Mouse (Mus musculus) lung, postnatal 0 days (tissue): ENCODE results near the gene Xrcc4. TPM values are rescaled to one million over a fixed set of nuclear protein-coding genes. Genes with fewer than 3 reads are reported as not detected.
A peak's percentile ranks its signal among the peaks of the same experiment; 100 is the strongest.

ENCODE experiments used
- ATAC-seq: fragments of 200-750 bp; cut with Nextera tagmentation; 2 replicates; pipeline ENCODE4 v1.8.0; 2017; ENCODE audit warnings: moderate library complexity
- DNase-seq: peaks from one replicate; pipeline ENCODE4 v3.0.0-alpha.2; 2016; ENCODE audit warnings: low spot score
- H3K27ac ChIP-seq: fragments of 300-500 bp; sonication (generic); 2 replicates; pipeline ENCODE4 v1.5.1; 2014; ENCODE audit warnings: antibody characterized with exemption, mild to moderate bottlenecking, low read length, mixed read lengths
- H3K27me3 ChIP-seq: fragments of 300-500 bp; sonication (generic); replicated peaks from 2 replicates; pipeline ENCODE4 v1.6.1; 2014; ENCODE audit warnings: low read length, mixed read lengths; ENCODE audit not compliant: insufficient read depth
- H3K36me3 ChIP-seq: fragments of 300-500 bp; sonication (generic); 2 replicates; pipeline ENCODE4 v1.6.1; 2014; ENCODE audit warnings: low read length, mixed read lengths; ENCODE audit not compliant: insufficient read depth
- H3K4me1 ChIP-seq: fragments of 300-500 bp; sonication (generic); 2 replicates; pipeline ENCODE4 v1.6.1; 2014; ENCODE audit warnings: antibody characterized with exemption, low read depth, low read length, mixed read lengths; ENCODE audit not compliant: insufficient read depth
- H3K4me2 ChIP-seq: fragments of 300-500 bp; sonication (generic); replicated peaks from 2 replicates; pipeline ENCODE4 v1.6.1; 2014; ENCODE audit warnings: low read depth, mild to moderate bottlenecking, low read length, moderate library complexity, mixed read lengths
- H3K4me3 ChIP-seq: fragments of 300-500 bp; sonication (generic); 2 replicates; pipeline ENCODE4 v1.5.1; 2014; ENCODE audit warnings: low read depth, low read length
- H3K9ac ChIP-seq: fragments of 300-500 bp; sonication (generic); replicated peaks from 2 replicates; pipeline ENCODE4 v1.6.1; 2014; ENCODE audit warnings: low read depth, mild to moderate bottlenecking
- H3K9me3 ChIP-seq: fragments of 300-500 bp; sonication (generic); 2 replicates; pipeline ENCODE4 v1.6.1; 2016; ENCODE audit warnings: low read length, mixed read lengths
- CTCF ChIP-seq: IDR thresholded peaks from 2 replicates; pipeline ENCODE4 v1.5.1; 2016; ENCODE audit warnings: antibody characterized with exemption, mild to moderate bottlenecking
- EP300 ChIP-seq: IDR thresholded peaks from 2 replicates; pipeline ENCODE4 v1.6.1; 2016; ENCODE audit warnings: antibody characterized with exemption, mild to moderate bottlenecking, control low read depth
- WGBS: fragments of 180-500 bp; shearing (Covaris S2); extraction: QIAGEN DNeasy Blood & Tissue Kit; methylation state at CpG from one replicate; pipeline ENCODE4 v1.1.7; 2014; 5-methylcytosine and 5-hydroxymethylcytosine counted together
- polyA plus RNA-seq: library from polyadenylated mRNA; unstranded; fragments of >200 nt; fragmentation: Nextera tagmentation; extraction: Ambion mirVana; gene quantifications from 2 replicates; pipeline ENCODE4 v1.2.1, GENCODE M21; 2015

Gene Xrcc4
- polyA plus RNA-seq, 1 experiment from 2014 or later: 12.9 TPM

DNA sequence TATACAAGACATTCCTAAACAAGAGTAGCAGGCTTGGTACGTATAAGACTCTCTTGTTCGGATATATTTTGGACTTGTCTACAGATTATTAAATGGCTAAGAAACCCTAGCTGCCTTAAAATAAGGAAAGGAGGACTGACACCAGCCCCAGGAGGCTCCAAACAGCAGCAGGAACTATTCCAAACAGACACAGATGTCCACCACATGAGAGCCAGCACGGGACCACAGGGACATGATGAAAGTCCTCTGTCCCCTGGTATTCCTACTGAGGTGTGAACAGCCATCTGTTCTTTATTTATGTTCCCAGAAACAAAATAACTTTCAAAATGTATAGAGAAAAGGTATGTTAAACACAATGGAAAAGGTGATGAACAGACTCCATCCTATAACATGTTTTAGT is 58.5 kb downstream of the Xrcc4 start:
- Histone ChIP-seq H3K27me3 (no peaks in the 10 kb centered on the region), H3K9ac (no peak overlapping the region), H3K4me1 (no peaks in the 10 kb centered on the region), H3K36me3 (no peaks in the 10 kb centered on the region), H3K4me2 (no peak overlapping the region), H3K4me3 (no peak overlapping the region), H3K9me3 (no peaks in the 10 kb centered on the region), H3K27ac (no peak overlapping the region)
- no peak for TF ChIP-seq EP300
- no peak for TF ChIP-seq CTCF
- no peak for ATAC-seq
- WGBS: 70% methylated on average over 3 of the region's 3 CpGs
- DNase-seq: no peak

DNA sequence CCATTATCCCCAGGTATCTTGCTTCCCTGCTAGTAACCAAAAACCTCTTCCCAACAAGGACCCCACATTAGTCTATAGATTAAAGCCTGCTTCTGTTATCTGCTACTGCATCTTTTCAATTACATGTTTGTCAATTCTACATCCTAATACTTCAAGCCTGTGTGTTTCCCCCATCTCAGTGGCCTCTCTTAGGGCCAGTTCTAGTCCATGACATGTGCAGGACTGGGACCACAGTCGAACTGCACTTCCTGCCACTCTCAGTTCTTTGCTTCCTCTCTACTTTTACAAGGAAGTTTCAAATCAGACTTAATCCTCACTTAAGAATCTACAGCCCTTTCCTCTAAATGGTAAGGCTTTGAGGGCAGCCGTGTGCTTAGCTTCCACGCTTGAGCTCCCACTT is 76.8 kb downstream of the Xrcc4 start:
- H3K4me2 ChIP-seq: peak overlapping the region; percentile 32; the same call in 1 of the 2 replicates
- no peaks in the 10 kb centered on the region for H3K4me1 ChIP-seq
- DNase-seq (peak; percentile 13), ATAC-seq (no peak)
- H3K27ac ChIP-seq: no peak overlapping the region
- H3K9me3 ChIP-seq: no peaks in the 10 kb centered on the region
- TF ChIP-seq CTCF (no peak), EP300 (no peak)
- no peaks in the 10 kb centered on the region for H3K27me3 ChIP-seq
- no peak overlapping the region for H3K9ac ChIP-seq
- no peaks in the 10 kb centered on the region for H3K36me3 ChIP-seq
- WGBS: 42% methylated on average over 3 of the region's 3 CpGs
- no peak overlapping the region for H3K4me3 ChIP-seq

DNA sequence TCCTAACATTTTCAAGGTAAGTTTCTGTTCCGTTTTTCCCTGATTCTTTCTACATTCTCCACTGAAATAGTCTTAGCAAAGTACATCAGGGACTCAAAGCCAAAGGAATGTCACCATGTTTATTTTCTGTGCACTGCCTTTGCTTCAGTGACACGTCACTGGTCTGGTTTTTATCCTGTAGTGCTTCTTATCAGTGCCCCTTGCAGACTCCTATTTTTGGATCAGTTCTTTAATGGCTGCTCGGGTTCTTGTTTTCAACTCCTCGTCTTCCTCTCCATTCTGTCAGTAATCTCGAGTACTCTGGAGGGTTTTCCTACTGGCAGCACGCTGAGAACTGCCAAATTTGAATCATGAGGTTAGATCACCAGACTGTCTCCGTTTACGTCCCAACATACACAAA is 77.2 kb downstream of the Xrcc4 start:
- H3K9ac ChIP-seq: no peak overlapping the region
- peak; percentile 70 for ATAC-seq
- H3K36me3 ChIP-seq: no peaks in the 10 kb centered on the region
- H3K27me3 ChIP-seq: no peaks in the 10 kb centered on the region
- TF ChIP-seq EP300 (peak; percentile 36), CTCF (no peak)
- H3K4me2 ChIP-seq: peak overlapping the region; percentile 32; the same call in 1 of the 2 replicates
- 12% methylated on average over 8 of the region's 8 CpGs for WGBS
- no peak overlapping the region for H3K4me3 ChIP-seq
- H3K9me3 ChIP-seq: no peaks in the 10 kb centered on the region
- H3K27ac ChIP-seq: no peak overlapping the region
- peak; percentile 40 for DNase-seq
- no peaks in the 10 kb centered on the region for H3K4me1 ChIP-seq

DNA sequence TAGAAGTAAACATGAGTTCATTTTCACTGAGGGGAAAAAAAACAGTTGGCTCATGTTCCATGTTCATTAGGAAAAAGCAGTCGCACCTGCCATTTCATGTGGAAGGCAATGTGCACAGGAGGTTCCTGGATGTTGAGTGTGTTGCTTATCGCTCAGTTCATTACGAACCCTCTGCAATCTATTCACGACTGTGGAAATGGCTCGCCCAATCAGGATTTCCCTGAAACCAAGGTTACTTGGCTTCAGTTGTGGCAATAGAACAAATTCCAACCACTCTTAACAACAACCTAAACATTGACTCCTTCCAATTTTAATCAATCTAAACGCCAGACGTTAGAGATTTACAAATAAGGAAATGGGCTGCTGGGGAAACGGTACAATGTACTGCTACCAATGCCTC is 78.3 kb downstream of the Xrcc4 start:
- Histone ChIP-seq H3K4me2 (no peak overlapping the region), H3K27ac (no peak overlapping the region), H3K27me3 (no peaks in the 10 kb centered on the region), H3K4me3 (no peak overlapping the region), H3K36me3 (no peaks in the 10 kb centered on the region), H3K9me3 (no peaks in the 10 kb centered on the region), H3K4me1 (no peaks in the 10 kb centered on the region), H3K9ac (no peak overlapping the region)
- TF ChIP-seq EP300 (no peak), CTCF (no peak)
- ATAC-seq (no peak), DNase-seq (peak; percentile 7)
- 58% methylated on average over 8 of the region's 8 CpGs for WGBS

DNA sequence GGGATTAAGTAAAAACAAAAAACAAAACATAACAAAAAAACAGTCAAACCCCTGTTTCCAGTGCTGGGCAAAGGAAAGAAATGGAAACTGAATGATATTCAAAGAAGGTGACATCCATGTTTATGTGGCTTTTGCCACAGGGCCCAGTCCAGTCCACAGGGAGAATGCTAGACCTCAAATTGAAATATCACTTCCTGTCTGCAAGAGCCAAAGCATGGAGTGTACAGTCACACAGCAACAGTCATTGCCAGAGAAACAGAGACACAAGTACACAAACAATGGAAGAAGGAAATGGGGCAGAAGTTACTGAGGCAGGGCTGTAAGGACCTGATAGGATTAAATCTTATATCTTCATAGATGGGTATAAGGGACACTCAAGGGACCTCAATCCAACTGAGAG is 79.6 kb downstream of the Xrcc4 start:
- no peak overlapping the region for H3K27ac ChIP-seq
- no peaks in the 10 kb centered on the region for H3K9me3 ChIP-seq
- no peak overlapping the region for H3K4me3 ChIP-seq
- no peak overlapping the region for H3K4me2 ChIP-seq
- no peaks in the 10 kb centered on the region for H3K36me3 ChIP-seq
- no peak for TF ChIP-seq EP300
- TF ChIP-seq CTCF: no peak
- no peaks in the 10 kb centered on the region for H3K4me1 ChIP-seq
- no peak overlapping the region for H3K9ac ChIP-seq
- H3K27me3 ChIP-seq: no peaks in the 10 kb centered on the region
- DNase-seq (peak; percentile 25), ATAC-seq (no peak)

DNA sequence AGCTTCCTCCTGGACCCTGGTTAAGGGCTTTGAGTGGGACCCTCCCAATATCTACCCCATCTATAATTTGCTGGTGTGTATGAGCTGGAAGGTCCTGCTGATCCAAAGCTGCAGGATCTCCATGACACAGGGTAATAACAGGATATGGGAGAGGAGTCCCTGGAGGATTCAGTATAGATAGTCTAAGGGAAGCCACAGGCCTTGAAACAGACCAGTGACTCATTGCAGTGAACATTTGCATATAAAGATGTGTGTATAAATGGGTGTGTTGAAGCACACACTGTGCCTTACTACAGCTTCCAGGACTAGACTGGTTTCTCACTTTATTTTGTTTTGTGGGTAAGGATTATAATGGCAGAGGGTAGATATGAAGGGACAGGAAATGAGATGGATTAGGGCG is 83.8 kb downstream of the Xrcc4 start:
- DNase-seq (no peak), ATAC-seq (no peak)
- WGBS: 97% methylated on average over 1 of the region's 1 CpGs
- H3K4me1 ChIP-seq: no peaks in the 10 kb centered on the region
- TF ChIP-seq CTCF (no peak), EP300 (no peak)
- no peaks in the 10 kb centered on the region for H3K27me3 ChIP-seq
- H3K36me3 ChIP-seq: no peaks in the 10 kb centered on the region
- H3K27ac ChIP-seq: no peak overlapping the region
- no peak overlapping the region for H3K9ac ChIP-seq
- no peaks in the 10 kb centered on the region for H3K9me3 ChIP-seq
- H3K4me3 ChIP-seq: no peak overlapping the region
- H3K4me2 ChIP-seq: no peak overlapping the region

DNA sequence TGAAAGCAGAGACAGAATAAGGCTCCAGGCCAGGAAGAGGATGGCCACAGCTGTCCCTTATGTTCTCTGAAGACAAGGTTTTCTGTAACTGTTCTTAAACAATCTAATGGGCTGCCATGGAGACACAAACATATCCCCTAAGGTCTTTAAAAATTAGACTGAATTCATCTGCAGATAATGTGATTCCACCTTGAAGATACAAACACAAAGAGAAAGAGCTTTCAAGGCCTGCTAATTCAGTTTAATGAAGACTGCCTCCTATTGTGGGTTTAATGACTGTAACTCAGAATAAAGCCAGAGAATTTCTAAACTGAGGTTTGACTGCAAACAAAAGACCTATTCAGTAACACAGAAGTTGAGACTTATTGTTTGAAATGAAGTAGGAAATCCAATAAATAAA is 91.9 kb downstream of the Xrcc4 start:
- H3K27me3 ChIP-seq: no peaks in the 10 kb centered on the region
- no peak for TF ChIP-seq CTCF
- TF ChIP-seq EP300: no peak
- no peak overlapping the region for H3K27ac ChIP-seq
- H3K36me3 ChIP-seq: no peaks in the 10 kb centered on the region
- H3K4me1 ChIP-seq: no peaks in the 10 kb centered on the region
- ATAC-seq (no peak), DNase-seq (no peak)
- H3K4me2 ChIP-seq: no peak overlapping the region
- no peak overlapping the region for H3K4me3 ChIP-seq
- H3K9me3 ChIP-seq: no peaks in the 10 kb centered on the region
- no peak overlapping the region for H3K9ac ChIP-seq
